Mouse (Mus musculus): ENCODE measurements around the gene Slc39a11. TPM values are rescaled to one million over a fixed set of nuclear protein-coding genes. Genes with fewer than 3 reads are reported as not detected.

The Slc39a11 gene
- polyA plus RNA-seq, 1 experiment from 2014 or later, result 18.6 TPM

DNA sequence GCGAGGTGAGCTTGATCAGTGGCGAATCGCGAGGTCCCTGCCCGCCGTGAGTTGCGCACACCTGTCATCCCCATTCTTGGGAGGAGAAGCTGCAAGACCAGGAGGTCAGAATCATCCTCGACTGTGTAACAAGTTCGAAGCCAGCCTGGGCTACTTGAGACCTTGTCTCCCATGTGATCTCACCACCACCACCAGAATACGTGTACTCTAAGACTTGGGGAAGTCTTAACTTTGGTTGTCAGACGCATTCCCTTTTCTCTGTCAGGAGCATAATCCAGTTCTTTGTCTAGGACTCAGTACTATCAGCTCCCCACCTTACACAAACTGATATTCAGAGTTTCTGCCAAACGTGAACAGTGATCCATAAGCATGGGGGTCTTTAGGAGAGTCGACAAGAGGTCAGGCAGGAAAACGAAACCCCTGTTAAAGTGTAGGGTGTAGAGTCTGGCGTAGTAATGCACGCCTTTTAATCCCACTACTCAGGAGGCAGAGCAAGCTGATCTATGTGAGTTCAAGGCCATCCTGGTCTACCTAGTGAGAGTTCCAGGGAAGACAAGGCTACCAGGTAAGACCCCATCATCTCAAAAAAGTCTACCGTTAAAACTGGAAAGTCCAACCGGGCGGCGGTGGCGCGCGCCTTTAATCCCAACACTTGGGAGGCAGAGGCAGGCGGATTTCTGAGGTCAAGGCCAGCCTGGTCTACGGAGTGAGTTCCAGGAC, 35.0 kb upstream of the Slc39a11 start:
- Histone ChIP-seq H3K27ac (ENCODE audit: low read length) (peak overlapping the region; percentile 95; the same call in 1 of the 2 replicates), H3K27me3 (ENCODE audit: control insufficient read depth, insufficient read depth, low read length) (no peaks in the 10 kb centered on the region), H3K9me3 (ENCODE audit: control insufficient read depth, low read depth, low read length) (no peaks in the 10 kb centered on the region), H3K36me3 (ENCODE audit: control insufficient read depth, insufficient read depth, low read length) (peaks cover 18% of the 10 kb centered on the region), H3K4me3 (ENCODE audit: low read depth, low read length) (peak overlapping the region; percentile 87), H3K9ac (replicated peaks; ENCODE audit: low read depth, low read length) (peak overlapping the region; percentile 82), H3K4me1 (ENCODE audit: control insufficient read depth, insufficient read depth, low read length) (peaks cover 32% of the 10 kb centered on the region), H3K4me2 (replicated peaks; ENCODE audit: low read depth, low read length) (peak overlapping the region; percentile 68)
- no peak for ATAC-seq (ENCODE audit: insufficient number of reproducible peaks, insufficient read depth, low FRiP score, low read depth)
- WGBS, result 40% methylated on average over 25 of the region's 25 CpGs

DNA sequence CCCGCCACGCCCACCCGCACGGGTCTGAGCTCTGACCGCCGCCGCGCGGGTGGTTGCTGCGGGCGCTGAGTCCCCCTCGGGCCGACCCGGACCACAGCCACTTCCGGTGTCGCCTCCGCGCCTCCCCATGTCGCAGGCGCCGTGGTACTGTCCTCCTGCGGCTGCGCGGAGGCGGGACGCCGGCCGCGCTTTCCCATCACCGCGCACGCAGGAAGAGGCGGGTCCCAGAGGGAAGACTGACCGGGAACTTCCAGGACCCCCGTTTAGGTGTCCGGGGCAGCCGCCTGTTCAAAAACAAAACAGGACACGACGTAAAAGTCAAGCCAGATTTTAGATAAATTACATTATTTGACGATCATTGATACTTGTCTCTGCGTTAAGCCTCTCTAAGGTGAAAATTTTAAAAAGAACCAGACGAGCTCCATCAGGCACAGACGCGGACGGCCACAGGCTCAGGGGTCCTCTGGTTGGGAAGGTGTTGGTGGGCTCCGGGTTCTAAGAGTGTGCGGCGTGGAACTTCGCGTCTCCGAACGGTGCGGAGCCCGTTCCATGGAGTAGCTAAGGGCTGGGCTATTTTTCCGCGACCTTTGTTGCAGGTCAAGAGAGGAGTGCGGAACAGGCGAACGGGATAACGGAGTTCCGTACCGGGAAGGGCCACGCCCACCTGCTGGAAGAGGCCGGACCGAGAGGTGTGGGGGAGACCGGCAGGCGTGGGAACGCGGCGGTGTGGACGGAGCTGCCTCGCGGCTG, 34.3 kb upstream of the Slc39a11 start, which contains the start of the genes Fam104a and D11Wsu47e:
Gene Fam104a, minus strand, starts transcription at position 199 of the 750 bp plus-strand sequence.
Gene D11Wsu47e, plus strand, starts transcription at position 456 of the 750 bp plus-strand sequence.
- Histone ChIP-seq H3K4me1 (ENCODE audit: control insufficient read depth, insufficient read depth, low read length) (peaks cover 32% of the 10 kb centered on the region), H3K4me2 (replicated peaks; ENCODE audit: low read depth, low read length) (peak within 1 kb of the TSS; percentile 68), H3K27me3 (ENCODE audit: control insufficient read depth, insufficient read depth, low read length) (no peaks in the 10 kb centered on the region), H3K9me3 (ENCODE audit: control insufficient read depth, low read depth, low read length) (no peaks in the 10 kb centered on the region), H3K4me3 (ENCODE audit: low read depth, low read length) (peak within 1 kb of the TSS; percentile 87), H3K27ac (ENCODE audit: low read length) (peak within 1 kb of the TSS; percentile 95), H3K9ac (replicated peaks; ENCODE audit: low read depth, low read length) (peak within 1 kb of the TSS; percentile 82), H3K36me3 (ENCODE audit: control insufficient read depth, insufficient read depth, low read length) (peaks cover 13% of the 10 kb centered on the region)
- under 1% methylated on average over 70 of the region's 73 CpGs for WGBS
- ATAC-seq (ENCODE audit: insufficient number of reproducible peaks, insufficient read depth, low FRiP score, low read depth), result peak; percentile 93

GRCm38 (mm10) chr11:113683627-113683956, 33.7 kb upstream of the Slc39a11 start:
- peak overlapping the region; percentile 87 for H3K4me3 ChIP-seq (ENCODE audit: low read depth, low read length)

GRCm38 (mm10) chr11:113682897-113683626, 33.2 kb upstream of the Slc39a11 start:
- Histone ChIP-seq H3K4me1 (ENCODE audit: control insufficient read depth, insufficient read depth, low read length) (peaks cover 32% of the 10 kb centered on the region), H3K27me3 (ENCODE audit: control insufficient read depth, insufficient read depth, low read length) (no peaks in the 10 kb centered on the region), H3K4me2 (replicated peaks; ENCODE audit: low read depth, low read length) (peak overlapping the region; percentile 55), H3K4me3 (ENCODE audit: low read depth, low read length) (peak overlapping the region; percentile 87), H3K27ac (ENCODE audit: low read length) (peak overlapping the region; percentile 95), H3K9ac (replicated peaks; ENCODE audit: low read depth, low read length) (peak overlapping the region; percentile 82), H3K9me3 (ENCODE audit: control insufficient read depth, low read depth, low read length) (no peaks in the 10 kb centered on the region), H3K36me3 (ENCODE audit: control insufficient read depth, insufficient read depth, low read length) (peaks cover 4% of the 10 kb centered on the region)
- under 1% methylated on average over 38 of the region's 38 CpGs for WGBS
- peak; percentile 65 for ATAC-seq (ENCODE audit: insufficient number of reproducible peaks, insufficient read depth, low FRiP score, low read depth)

More at GRCm38 (mm10) chr11:113683627-113683956, 33.7 kb upstream of the Slc39a11 start:
- Histone ChIP-seq H3K9ac (replicated peaks; ENCODE audit: low read depth, low read length) (peak overlapping the region; percentile 82), H3K4me1 (ENCODE audit: control insufficient read depth, insufficient read depth, low read length) (peaks cover 32% of the 10 kb centered on the region), H3K27me3 (ENCODE audit: control insufficient read depth, insufficient read depth, low read length) (no peaks in the 10 kb centered on the region), H3K4me2 (replicated peaks; ENCODE audit: low read depth, low read length) (peak overlapping the region; percentile 55), H3K9me3 (ENCODE audit: control insufficient read depth, low read depth, low read length) (no peaks in the 10 kb centered on the region), H3K36me3 (ENCODE audit: control insufficient read depth, insufficient read depth, low read length) (peaks cover 7% of the 10 kb centered on the region), H3K27ac (ENCODE audit: low read length) (peak overlapping the region; percentile 95)
- peak; percentile 62; the same call in 1 of the 2 replicates for ATAC-seq (ENCODE audit: insufficient number of reproducible peaks, insufficient read depth, low FRiP score, low read depth)
- WGBS, result 0% methylated on average over 33 of the region's 38 CpGs

DNA sequence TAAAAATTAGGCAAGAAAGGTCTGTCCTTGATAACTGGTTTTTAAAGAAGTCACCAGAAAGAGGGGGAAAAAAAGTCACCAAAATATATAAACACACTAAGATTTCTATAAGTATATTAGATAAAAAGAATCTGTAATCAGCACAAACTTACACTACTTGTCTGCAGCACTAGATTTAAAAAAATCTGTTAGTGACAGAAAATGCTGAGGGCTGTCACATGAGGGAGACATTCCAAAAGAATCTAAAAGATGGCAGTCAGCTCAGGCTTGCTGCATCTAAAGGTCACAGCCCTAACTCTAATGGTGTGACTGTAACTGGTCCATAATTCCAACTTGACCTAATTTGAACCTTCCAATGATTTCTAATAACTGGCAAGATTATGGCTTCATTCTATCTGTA, 32.1 kb upstream of the Slc39a11 start:
- peak overlapping the region; percentile 87; the same call in 1 of the 2 replicates for H3K4me3 ChIP-seq (ENCODE audit: low read depth, low read length)
- H3K27me3 ChIP-seq (ENCODE audit: control insufficient read depth, insufficient read depth, low read length), result no peaks in the 10 kb centered on the region
- no peak for ATAC-seq (ENCODE audit: insufficient number of reproducible peaks, insufficient read depth, low FRiP score, low read depth)
- H3K4me1 ChIP-seq (ENCODE audit: control insufficient read depth, insufficient read depth, low read length), result peaks cover 31% of the 10 kb centered on the region
- H3K4me2 ChIP-seq (replicated peaks; ENCODE audit: low read depth, low read length), result peak overlapping the region; percentile 55
- H3K9ac ChIP-seq (replicated peaks; ENCODE audit: low read depth, low read length), result no peak overlapping the region
- peaks cover 1% of the 10 kb centered on the region; the same call in 1 of the 2 replicates for H3K36me3 ChIP-seq (ENCODE audit: control insufficient read depth, insufficient read depth, low read length)
- H3K9me3 ChIP-seq (ENCODE audit: control insufficient read depth, low read depth, low read length), result no peaks in the 10 kb centered on the region
- H3K27ac ChIP-seq (ENCODE audit: low read length), result no peak overlapping the region

DNA sequence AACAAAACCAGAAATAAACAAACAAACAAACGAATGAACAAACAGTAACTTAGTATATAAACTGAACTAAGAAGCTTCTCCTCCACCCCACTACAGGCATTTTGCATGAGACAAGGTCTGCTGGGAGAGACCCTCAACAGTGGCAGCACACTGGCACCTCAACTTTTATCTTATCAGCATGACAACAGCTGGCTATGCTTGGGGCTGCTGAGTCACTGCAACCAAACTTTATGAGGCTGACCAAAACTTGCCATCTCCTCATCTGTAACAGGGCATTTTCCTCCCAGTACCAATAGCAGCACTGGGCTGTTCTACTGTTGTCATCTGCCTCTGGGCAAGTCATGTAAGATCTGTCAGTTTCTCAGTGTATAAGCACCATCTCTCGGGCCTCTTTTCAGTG, 31.1 kb upstream of the Slc39a11 start:
- Histone ChIP-seq H3K4me1 (ENCODE audit: control insufficient read depth, insufficient read depth, low read length) (peaks cover 26% of the 10 kb centered on the region), H3K9ac (replicated peaks; ENCODE audit: low read depth, low read length) (no peak overlapping the region), H3K4me3 (ENCODE audit: low read depth, low read length) (no peak overlapping the region), H3K27me3 (ENCODE audit: control insufficient read depth, insufficient read depth, low read length) (no peaks in the 10 kb centered on the region), H3K9me3 (ENCODE audit: control insufficient read depth, low read depth, low read length) (no peaks in the 10 kb centered on the region), H3K36me3 (ENCODE audit: control insufficient read depth, insufficient read depth, low read length) (peaks cover 11% of the 10 kb centered on the region; the same call in 1 of the 2 replicates), H3K4me2 (replicated peaks; ENCODE audit: low read depth, low read length) (no peak overlapping the region), H3K27ac (ENCODE audit: low read length) (no peak overlapping the region)
- no peak for ATAC-seq (ENCODE audit: insufficient number of reproducible peaks, insufficient read depth, low FRiP score, low read depth)
- WGBS, result 76% methylated on average over 2 of the region's 2 CpGs

DNA sequence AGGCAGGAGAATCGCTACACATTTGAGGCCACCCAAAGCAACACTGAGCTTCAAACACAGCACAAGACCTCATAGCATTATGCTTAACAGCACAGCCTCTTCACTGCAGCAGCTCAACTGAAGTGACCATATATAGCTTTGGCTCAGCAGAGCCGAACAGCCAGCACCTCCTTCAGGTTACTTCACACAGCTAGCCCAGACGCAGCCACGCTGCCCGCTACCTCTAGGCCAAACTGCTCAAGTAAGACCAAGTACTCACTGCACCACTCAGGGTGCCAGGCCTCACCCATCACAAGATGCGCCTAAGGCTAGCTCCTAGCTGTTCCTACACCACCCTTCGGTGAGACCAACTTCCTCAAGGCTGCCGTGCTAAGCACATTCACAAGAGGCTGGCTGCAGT, 28.5 kb upstream of the Slc39a11 start:
- no peaks in the 10 kb centered on the region for H3K9me3 ChIP-seq (ENCODE audit: control insufficient read depth, low read depth, low read length)
- H3K27me3 ChIP-seq (ENCODE audit: control insufficient read depth, insufficient read depth, low read length), result no peaks in the 10 kb centered on the region
- peaks cover 18% of the 10 kb centered on the region for H3K4me1 ChIP-seq (ENCODE audit: control insufficient read depth, insufficient read depth, low read length)
- no peak overlapping the region for H3K4me3 ChIP-seq (ENCODE audit: low read depth, low read length)
- 84% methylated on average over 8 of the region's 8 CpGs for WGBS
- H3K4me2 ChIP-seq (replicated peaks; ENCODE audit: low read depth, low read length), result no peak overlapping the region
- no peak overlapping the region for H3K9ac ChIP-seq (replicated peaks; ENCODE audit: low read depth, low read length)
- no peak overlapping the region for H3K27ac ChIP-seq (ENCODE audit: low read length)
- no peak for ATAC-seq (ENCODE audit: insufficient number of reproducible peaks, insufficient read depth, low FRiP score, low read depth)
- H3K36me3 ChIP-seq (ENCODE audit: control insufficient read depth, insufficient read depth, low read length), result peaks cover 20% of the 10 kb centered on the region; the same call in 1 of the 2 replicates

DNA sequence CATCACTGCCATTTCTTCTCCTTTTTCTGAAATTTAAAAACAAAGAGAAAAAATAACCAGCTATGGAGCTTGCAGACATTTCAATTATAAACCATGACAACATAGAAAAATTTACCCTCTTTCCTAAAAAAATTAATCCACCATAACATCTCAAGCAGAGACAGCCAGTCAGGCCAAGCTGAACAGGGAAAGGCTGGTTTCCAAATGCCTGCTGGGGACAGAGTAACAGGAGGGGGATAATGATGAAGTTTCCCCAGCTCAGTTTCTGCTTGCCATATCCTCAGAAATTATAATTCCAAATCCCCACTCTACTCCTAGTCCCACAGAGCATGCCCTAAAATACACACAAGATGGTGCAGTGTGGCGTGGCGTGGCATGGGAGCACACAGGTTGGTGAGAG, 27.5 kb upstream of the Slc39a11 start:
- no peak overlapping the region for H3K4me3 ChIP-seq (ENCODE audit: low read depth, low read length)
- H3K27ac ChIP-seq (ENCODE audit: low read length), result no peak overlapping the region
- 92% methylated on average over 2 of the region's 2 CpGs for WGBS
- H3K9ac ChIP-seq (replicated peaks; ENCODE audit: low read depth, low read length), result no peak overlapping the region
- H3K4me2 ChIP-seq (replicated peaks; ENCODE audit: low read depth, low read length), result no peak overlapping the region
- H3K4me1 ChIP-seq (ENCODE audit: control insufficient read depth, insufficient read depth, low read length), result peaks cover 14% of the 10 kb centered on the region
- no peaks in the 10 kb centered on the region for H3K27me3 ChIP-seq (ENCODE audit: control insufficient read depth, insufficient read depth, low read length)
- H3K9me3 ChIP-seq (ENCODE audit: control insufficient read depth, low read depth, low read length), result no peaks in the 10 kb centered on the region
- peaks cover 24% of the 10 kb centered on the region; the same call in 1 of the 2 replicates for H3K36me3 ChIP-seq (ENCODE audit: control insufficient read depth, insufficient read depth, low read length)
- no peak for ATAC-seq (ENCODE audit: insufficient number of reproducible peaks, insufficient read depth, low FRiP score, low read depth)
